ENCODE assay signal across 1 mouse cellular context in the genomic region with DNA sequence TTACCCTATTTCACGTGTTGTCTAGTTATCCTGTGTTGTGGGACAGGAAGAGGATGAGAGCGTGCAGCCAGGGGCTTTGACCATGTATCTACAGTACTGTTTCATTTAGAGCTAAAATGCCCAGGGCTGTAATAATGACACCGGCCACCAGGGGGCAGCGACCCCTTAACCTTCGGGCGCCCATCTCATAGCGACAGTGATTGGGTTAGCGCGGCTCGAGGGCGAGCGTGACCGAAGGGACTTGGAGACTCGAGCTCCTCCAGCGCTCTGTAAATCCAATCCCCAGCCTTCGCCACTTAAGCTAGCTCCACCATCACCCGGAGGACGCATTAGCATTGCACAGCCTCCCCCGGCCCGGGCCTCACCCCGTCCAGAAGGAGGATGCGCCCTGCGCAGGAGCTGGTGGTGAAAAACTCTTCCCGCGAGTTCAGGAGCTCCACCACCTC.
A peak's percentile ranks its signal among the peaks of the same experiment; 100 is the strongest.
TF ChIP-seq lines count a peak whose summit lies in the region.

A gene (plus strand): TSS at position 224 of the 446 bp plus-strand sequence.

TF ChIP-seq in CH12.LX, 34 proteins besides CTCF, POLR2A, EP300 and RAD21 (continued from another document):
- TF ChIP-seq UBTF (IDR thresholded peaks at IDR 0.05; ENCODE audit: low read depth, low read length) (0 out of 2 replicates have a peak, but pooled peaks have one; percentile 36), MYC (IDR thresholded peaks at IDR 0.05; ENCODE audit: low read depth, low read length) (peak; percentile 56; the same call in 1 of the 2 replicates), TBP (conservative IDR thresholded peaks at IDR 0.05; ENCODE audit: low read depth, low read length) (peak; percentile 73), JUN (IDR thresholded peaks at IDR 0.05; ENCODE audit: insufficient read depth, low read depth, low read length) (no peak), ETS1 (conservative IDR thresholded peaks at IDR 0.05; ENCODE audit: low read depth, low read length) (no peak), SMC3 (IDR thresholded peaks at IDR 0.05; ENCODE audit: low read depth, low read length) (peak; percentile 57), BHLHE40 (IDR thresholded peaks at IDR 0.05; ENCODE audit: low read depth, low read length) (no peak; the same call in 1 of the 2 replicates), IRF4 (IDR thresholded peaks at IDR 0.05; ENCODE audit: low read depth, low read length) (peak; percentile 32)
